Mouse (Mus musculus) embryonic fibroblast, embryonic 13.5 days (primary cell): ENCODE measurements around the gene Tmprss7.

Experiments
- CTCF ChIP-seq: IDR thresholded peaks from 2 replicates; pipeline ENCODE4 v1.5.1; 2011; ENCODE audit warnings: mild to moderate bottlenecking, control low read depth, low read length, moderate library complexity, borderline replicate concordance; ENCODE audit not compliant: insufficient read depth
- POLR2A ChIP-seq: IDR thresholded peaks from 2 replicates; pipeline ENCODE4 v1.6.1; 2011; ENCODE audit warnings: low read depth, mild to moderate bottlenecking, control low read depth, low read length, moderate library complexity

DNA sequence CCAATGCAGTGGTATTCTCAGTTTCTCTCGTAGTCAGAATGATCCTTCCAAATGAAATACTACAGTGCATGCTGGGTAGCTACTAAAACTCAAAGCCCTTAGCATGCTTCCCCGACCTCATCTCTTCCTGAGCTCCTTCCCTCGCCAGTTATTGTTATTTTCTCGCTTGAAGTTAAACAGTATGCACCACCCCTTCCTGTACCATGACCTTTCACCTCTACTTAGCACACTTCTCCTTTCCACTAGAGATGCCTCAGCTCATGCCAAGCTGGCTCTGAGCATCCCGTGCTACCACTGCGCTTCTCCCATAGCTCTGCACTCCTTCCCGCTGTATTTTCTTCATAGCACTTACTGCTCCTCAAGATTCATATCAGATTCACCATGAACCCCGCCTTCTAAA is 44.4 kb upstream of the Tmprss7 start:
- no peak for TF ChIP-seq CTCF
- no peak for TF ChIP-seq POLR2A
